In genomic region chr10:126511511-126511910, GRCm38 (mm10) we compare ENCODE assay signal across 9 mouse cellular contexts.
DNase-seq lines count a peak whose midpoint lies in the region; ATAC-seq and TF ChIP-seq lines count a peak whose summit lies in the region.
"Had no signal": no experiment of that assay in that cellular context is flagged by ENCODE, and none has a peak within 500 bp of the region (broad histone marks: within the 10 kb centered on the region; RNA-seq: fewer than 3 reads in every experiment).

No protein-coding gene starts in this region.

- no peaks in the 10 kb centered on the region for H3K27me3 ChIP-seq in kidney, embryonic 14.5 days (ENCODE audit: control insufficient read depth, insufficient read depth, low read length)
- no peaks in the 10 kb centered on the region for H3K27me3 ChIP-seq in hindbrain, postnatal 0 days (ENCODE audit: insufficient read depth, low read length)
- H3K27me3 ChIP-seq in forebrain, embryonic 10.5 days (ENCODE audit: poor library complexity, severe bottlenecking) = no peaks in the 10 kb centered on the region
- H3K27me3 ChIP-seq: hindbrain, embryonic 15.5 days had no signal

- ATAC-seq in kidney, embryonic 14.5 days (ENCODE audit: low FRiP score, low TSS enrichment) = no peak
- no peak for ATAC-seq in hindbrain, postnatal 0 days

- no peak overlapping the region for H3K9ac ChIP-seq in kidney, embryonic 14.5 days (ENCODE audit: low read depth, low read length)
- H3K9ac ChIP-seq in hindbrain, postnatal 0 days (replicated peaks; ENCODE audit: low read length) = no peak overlapping the region
- H3K9ac ChIP-seq: hindbrain, embryonic 15.5 days had no signal

- H3K36me3 ChIP-seq in kidney, embryonic 14.5 days (ENCODE audit: control insufficient read depth, insufficient read depth, low read length) = no peaks in the 10 kb centered on the region
- H3K36me3 ChIP-seq in hindbrain, postnatal 0 days (ENCODE audit: insufficient read depth, low read length) = no peaks in the 10 kb centered on the region
- no peaks in the 10 kb centered on the region for H3K36me3 ChIP-seq in forebrain, embryonic 10.5 days (replicated peaks)
- H3K36me3 ChIP-seq: hindbrain, embryonic 15.5 days had no signal

- WGBS in kidney, embryonic 14.5 days = 97% methylated on average over 10 of the region's 10 CpGs
- 96% methylated on average over 10 of the region's 10 CpGs for WGBS in hindbrain, postnatal 0 days
- WGBS in forebrain, embryonic 10.5 days = 93% methylated on average over 10 of the region's 10 CpGs

- H3K9me3 ChIP-seq in kidney, embryonic 14.5 days (ENCODE audit: control insufficient read depth, low read length) = no peaks in the 10 kb centered on the region
- H3K9me3 ChIP-seq in hindbrain, postnatal 0 days (ENCODE audit: low read length) = no peaks in the 10 kb centered on the region
- H3K9me3 ChIP-seq in forebrain, embryonic 10.5 days = no peaks in the 10 kb centered on the region
- H3K9me3 ChIP-seq: hindbrain, embryonic 15.5 days had no signal

- no peaks in the 10 kb centered on the region for H3K4me1 ChIP-seq in kidney, embryonic 14.5 days (ENCODE audit: control insufficient read depth, insufficient read depth, low read length)
- no peaks in the 10 kb centered on the region for H3K4me1 ChIP-seq in hindbrain, postnatal 0 days (ENCODE audit: insufficient read depth, low read length)
- no peaks in the 10 kb centered on the region for H3K4me1 ChIP-seq in forebrain, embryonic 10.5 days
- H3K4me1 ChIP-seq: hindbrain, embryonic 15.5 days had no signal

- H3K4me2 ChIP-seq in kidney, embryonic 14.5 days (replicated peaks; ENCODE audit: low read depth, low read length) = no peak overlapping the region
- no peak overlapping the region for H3K4me2 ChIP-seq in hindbrain, postnatal 0 days (ENCODE audit: low read depth, low read length)
- H3K4me2 ChIP-seq: hindbrain, embryonic 15.5 days had no signal

- peak; percentile 87 for DNase-seq in kidney, adult 18-20 months
- DNase-seq in gastrocnemius, adult 18-20 months (ENCODE audit: low spot score) = peak; percentile 97
- DNase-seq in layer of hippocampus, adult 2 months (ENCODE audit: low spot score in 2 of 2) = peak; percentile 95 to 96
- peak; percentile 67 to 82 for DNase-seq in natural killer cell, adult 2 months (ENCODE audit: low spot score in 2 of 2)
- peak; percentile 87 for DNase-seq in thymus, postnatal 4 days
- DNase-seq in hindbrain, postnatal 0 days (ENCODE audit: low spot score) = no peak
- no peak for DNase-seq in forebrain, embryonic 10.5 days (ENCODE audit: extremely low spot score, low spot score)

- H3K4me3 ChIP-seq in kidney, embryonic 14.5 days (ENCODE audit: low read length) = no peak overlapping the region
- no peak overlapping the region for H3K4me3 ChIP-seq in layer of hippocampus, adult 2 months
- no peak overlapping the region for H3K4me3 ChIP-seq in hindbrain, postnatal 0 days (ENCODE audit: low read length)
- no peak overlapping the region for H3K4me3 ChIP-seq in forebrain, embryonic 10.5 days
- H3K4me3 ChIP-seq: hindbrain, embryonic 15.5 days had no signal

- TF ChIP-seq CTCF in layer of hippocampus, adult 2 months (conservative IDR thresholded peaks at IDR 0.05) = no peak
- no peak for TF ChIP-seq CTCF in hindbrain, postnatal 0 days (IDR thresholded peaks at IDR 0.05; ENCODE audit: low read depth)

- no peak overlapping the region for H3K27ac ChIP-seq in kidney, embryonic 14.5 days (ENCODE audit: low read depth, low read length)
- H3K27ac ChIP-seq in layer of hippocampus, adult 2 months = no peak overlapping the region
- H3K27ac ChIP-seq in hindbrain, postnatal 0 days = no peak overlapping the region
- H3K27ac ChIP-seq in forebrain, embryonic 10.5 days = no peak overlapping the region
- H3K27ac ChIP-seq: hindbrain, embryonic 15.5 days had no signal

Comparison
In these comparisons a context has a peak if more than half of its experiments do, and no peak if none do; other contexts are left out.
1. DNase-seq: peak in kidney, adult 18-20 months (single experiment), gastrocnemius, adult 18-20 months (single experiment), layer of hippocampus, adult 2 months (2 of 2), natural killer cell, adult 2 months (2 of 2) and thymus, postnatal 4 days (single experiment); none in hindbrain, postnatal 0 days (single experiment) and forebrain, embryonic 10.5 days (single experiment).